Comparison of ENCODE assay signal across 14 mouse cellular contexts in genomic region chr3:102122046-102122445, GRCm38 (mm10). TPM values are rescaled to one million over a fixed set of nuclear protein-coding genes. Genes with fewer than 3 reads are reported as not detected.
A peak's percentile ranks its signal among the peaks of the same experiment; 100 is the strongest.
DNase-seq lines count a peak whose midpoint lies in the region; ATAC-seq and TF ChIP-seq lines count a peak whose summit lies in the region.
"Had no signal": no experiment of that assay in that cellular context is flagged by ENCODE, and none has a peak within 500 bp of the region (broad histone marks: within the 10 kb centered on the region; RNA-seq: fewer than 3 reads in every experiment).

No protein-coding gene starts in this region.

- WGBS in hindbrain, postnatal 0 days, result 74% methylated on average over 7 of the region's 7 CpGs
- WGBS in hindbrain, embryonic 12.5 days, result 83% methylated on average over 7 of the region's 7 CpGs
- WGBS in midbrain, postnatal 0 days, result 64% methylated on average over 7 of the region's 7 CpGs
- WGBS in midbrain, embryonic 15.5 days, result 67% methylated on average over 7 of the region's 7 CpGs
- WGBS in olfactory bulb, adult 2 months, result 69% methylated on average over 7 of the region's 7 CpGs

- H3K9ac ChIP-seq in hindbrain, postnatal 0 days (replicated peaks; ENCODE audit: low read length), result no peak overlapping the region
- no peak overlapping the region for H3K9ac ChIP-seq in hindbrain, embryonic 12.5 days
- no peak overlapping the region for H3K9ac ChIP-seq in midbrain, postnatal 0 days (replicated peaks; ENCODE audit: low read length, poor library complexity, severe bottlenecking)
- H3K9ac ChIP-seq in midbrain, embryonic 15.5 days, result no peak overlapping the region
- H3K9ac ChIP-seq: limb, embryonic 13.5 days; midbrain, embryonic 12.5 days had no signal

- peak; percentile 50 for TF ChIP-seq CTCF in hindbrain, postnatal 0 days (IDR thresholded peaks at IDR 0.05; ENCODE audit: low read depth)
- TF ChIP-seq CTCF in midbrain, postnatal 0 days (IDR thresholded peaks at IDR 0.05), result peak; percentile 58
- 0 out of 2 replicates have a peak, but pooled peaks have one; percentile 26 for TF ChIP-seq CTCF in olfactory bulb, adult 2 months (IDR thresholded peaks at IDR 0.05; ENCODE audit: insufficient read depth, low read depth, low read length)

- no peak for TF ChIP-seq POLR2A in olfactory bulb, adult 2 months (IDR thresholded peaks at IDR 0.05; ENCODE audit: insufficient read depth, low read depth, low read length)

- no peaks in the 10 kb centered on the region for H3K27me3 ChIP-seq in hindbrain, postnatal 0 days (ENCODE audit: insufficient read depth, low read length)
- 0 out of 2 replicates have a peak, but pooled peaks cover 2% of the 10 kb centered on the region for H3K27me3 ChIP-seq in hindbrain, embryonic 12.5 days
- no peaks in the 10 kb centered on the region for H3K27me3 ChIP-seq in midbrain, postnatal 0 days (ENCODE audit: insufficient read depth, low read length)
- no peaks in the 10 kb centered on the region for H3K27me3 ChIP-seq in midbrain, embryonic 15.5 days (replicated peaks)
- H3K27me3 ChIP-seq: limb, embryonic 13.5 days; midbrain, embryonic 12.5 days had no signal

- H3K4me2 ChIP-seq in hindbrain, postnatal 0 days (ENCODE audit: low read depth, low read length), result no peak overlapping the region
- H3K4me2 ChIP-seq in hindbrain, embryonic 12.5 days (replicated peaks), result no peak overlapping the region
- no peak overlapping the region for H3K4me2 ChIP-seq in midbrain, postnatal 0 days (ENCODE audit: low read depth, low read length, poor library complexity, severe bottlenecking)
- no peak overlapping the region for H3K4me2 ChIP-seq in midbrain, embryonic 15.5 days
- H3K4me2 ChIP-seq: limb, embryonic 13.5 days; midbrain, embryonic 12.5 days had no signal

- H3K4me1 ChIP-seq in hindbrain, postnatal 0 days (ENCODE audit: insufficient read depth, low read length), result 0 out of 2 replicates have a peak, but pooled peaks cover 3% of the 10 kb centered on the region
- H3K4me1 ChIP-seq in hindbrain, embryonic 12.5 days, result no peaks in the 10 kb centered on the region; the same call in 1 of the 2 replicates
- H3K4me1 ChIP-seq in midbrain, postnatal 0 days (ENCODE audit: insufficient read depth, low read length), result no peaks in the 10 kb centered on the region
- H3K4me1 ChIP-seq in midbrain, embryonic 15.5 days, result no peaks in the 10 kb centered on the region
- no peaks in the 10 kb centered on the region for H3K4me1 ChIP-seq in olfactory bulb, adult 2 months (ENCODE audit: control insufficient read depth, insufficient read depth, low read length)
- H3K4me1 ChIP-seq: limb, embryonic 13.5 days had no signal

- H3K36me3 ChIP-seq in hindbrain, postnatal 0 days (ENCODE audit: insufficient read depth, low read length), result no peaks in the 10 kb centered on the region
- no peaks in the 10 kb centered on the region for H3K36me3 ChIP-seq in hindbrain, embryonic 12.5 days
- no peaks in the 10 kb centered on the region for H3K36me3 ChIP-seq in midbrain, postnatal 0 days (ENCODE audit: insufficient read depth, low read length)
- no peaks in the 10 kb centered on the region for H3K36me3 ChIP-seq in midbrain, embryonic 15.5 days (replicated peaks)
- H3K36me3 ChIP-seq: limb, embryonic 13.5 days; midbrain, embryonic 12.5 days had no signal

- no peaks in the 10 kb centered on the region for H3K9me3 ChIP-seq in hindbrain, postnatal 0 days (ENCODE audit: low read length)
- no peaks in the 10 kb centered on the region for H3K9me3 ChIP-seq in hindbrain, embryonic 12.5 days (replicated peaks)
- H3K9me3 ChIP-seq in midbrain, postnatal 0 days (ENCODE audit: low read length), result no peaks in the 10 kb centered on the region
- H3K9me3 ChIP-seq in midbrain, embryonic 15.5 days, result no peaks in the 10 kb centered on the region
- H3K9me3 ChIP-seq: limb, embryonic 13.5 days; midbrain, embryonic 12.5 days had no signal

- no peak overlapping the region for H3K4me3 ChIP-seq in hindbrain, postnatal 0 days (ENCODE audit: low read length)
- no peak overlapping the region for H3K4me3 ChIP-seq in hindbrain, embryonic 12.5 days
- H3K4me3 ChIP-seq in midbrain, postnatal 0 days (ENCODE audit: low read depth, low read length), result no peak overlapping the region
- no peak overlapping the region for H3K4me3 ChIP-seq in midbrain, embryonic 15.5 days
- no peak overlapping the region for H3K4me3 ChIP-seq in olfactory bulb, adult 2 months (ENCODE audit: insufficient read depth, low read depth, low read length)
- H3K4me3 ChIP-seq: limb, embryonic 13.5 days; midbrain, embryonic 12.5 days had no signal

- no peak for ATAC-seq in hindbrain, postnatal 0 days
- ATAC-seq in hindbrain, embryonic 12.5 days (ENCODE audit: low FRiP score), result no peak
- ATAC-seq in midbrain, postnatal 0 days (ENCODE audit: low FRiP score), result no peak
- no peak for ATAC-seq in midbrain, embryonic 15.5 days (replicated peaks)
- ATAC-seq: activated CD4-positive, CD25-positive, alpha-beta regulatory T cell, adult 4 months had no signal

- H3K27ac ChIP-seq in hindbrain, postnatal 0 days, result no peak overlapping the region
- no peak overlapping the region for H3K27ac ChIP-seq in hindbrain, embryonic 12.5 days
- H3K27ac ChIP-seq in midbrain, postnatal 0 days (ENCODE audit: low read depth, low read length), result no peak overlapping the region
- H3K27ac ChIP-seq in midbrain, embryonic 15.5 days, result no peak overlapping the region
- H3K27ac ChIP-seq in olfactory bulb, adult 2 months (ENCODE audit: insufficient read depth, low read depth, low read length), result no peak overlapping the region
- H3K27ac ChIP-seq: limb, embryonic 13.5 days; midbrain, embryonic 12.5 days had no signal

- DNase-seq in adrenal gland, adult (ENCODE audit: inconsistent age in 2 of 2, low spot score in 1 of 2), result peak; percentile 14 to 48
- no peak for DNase-seq in adrenal gland, postnatal 25 days
- DNase-seq in hindbrain, postnatal 0 days (ENCODE audit: low spot score), result no peak
- no peak for DNase-seq in midbrain, postnatal 0 days (ENCODE audit: low spot score)
- DNase-seq in cerebellum, adult 18-20 months, result no peak
- DNase-seq: cerebellum, adult 11-12 months; right cerebral cortex, postnatal 4 days had no signal

RNA-seq across cellular contexts. Expression of gene Casq2, which starts 35.8 kb away (rescaled TPM):
- total RNA-seq in adrenal gland, postnatal 25 days (2021), result 0.46 TPM in 1 of 2 replicates, not detected in the other
- total RNA-seq in hindbrain, postnatal 0 days (2014; rRNA removed), result 1.4 and 2.0 TPM in 2 replicates
- 0.56 and 0.92 TPM in 2 replicates for polyA plus RNA-seq in hindbrain, postnatal 0 days (2015; fragmentation: Nextera tagmentation; extraction: Ambion mirVana)
- polyA plus RNA-seq in hindbrain, embryonic 12.5 days (2016; fragmentation: Nextera tagmentation; extraction: Ambion mirVana), result 1.1 and 5.9 TPM in 2 replicates
- total RNA-seq in midbrain, postnatal 0 days (2014; rRNA removed), result 0.93 and 4.5 TPM in 2 replicates
- 0.61 and 0.84 TPM in 2 replicates for polyA plus RNA-seq in midbrain, postnatal 0 days (2015; fragmentation: Nextera tagmentation; extraction: Ambion mirVana)
- 0.22 and 0.25 TPM in 2 replicates for polyA plus RNA-seq in midbrain, embryonic 15.5 days (2015; fragmentation: Nextera tagmentation; extraction: Ambion mirVana)
- polyA plus RNA-seq in olfactory bulb, adult 2 months (2012; ENCODE audit: insufficient read depth, insufficient read length, low replicate concordance, missing spikeins), result not detected in 2 replicates
- total RNA-seq: hematopoietic stem cell, adult 5-6 weeks had no signal
- polyA plus RNA-seq: activated CD4-positive, CD25-positive, alpha-beta regulatory T cell, adult 4 months had no signal

Comparison
In these comparisons a context has a peak if more than half of its experiments do, and no peak if none do; other contexts are left out.
1. DNase-seq: peak in adrenal gland, adult (2 of 2); none in adrenal gland, postnatal 25 days (single experiment), hindbrain, postnatal 0 days (single experiment), midbrain, postnatal 0 days (single experiment) and cerebellum, adult 18-20 months (0 of 2).
2. Peak in every context shown above with its lines, with median percentiles within 50 percentile points of each other: CTCF ChIP-seq.